8 mouse cellular contexts compared by ENCODE assay signal in genomic region chr8:4492851-4493685, GRCm38 (mm10). TPM values are rescaled to one million over a fixed set of nuclear protein-coding genes. Genes with fewer than 3 reads are reported as not detected.
DNase-seq lines count a peak whose midpoint lies in the region; ATAC-seq and TF ChIP-seq lines count a peak whose summit lies in the region.

Cers4 (plus strand) TSS chr8:4493026.

- TF ChIP-seq POLR2A in CH12.LX (IDR thresholded peaks at IDR 0.05; ENCODE audit: low read depth, low read length): peak; percentile 84

- no peak within 1 kb of the TSS for H3K27ac ChIP-seq in CH12.LX (ENCODE audit: insufficient read depth, low read depth)
- H3K27ac ChIP-seq in forebrain, embryonic 13.5 days: peak within 1 kb of the TSS; percentile 63
- H3K27ac ChIP-seq in heart, postnatal 0 days (ENCODE audit: low read depth): peak within 1 kb of the TSS; percentile 88
- H3K27ac ChIP-seq in liver, embryonic 15.5 days (replicated peaks): no peak within 1 kb of the TSS
- no peak within 1 kb of the TSS for H3K27ac ChIP-seq in neural tube, embryonic 12.5 days

- no peaks in the 10 kb centered on the region for H3K79me2 ChIP-seq in CH12.LX (replicated peaks; ENCODE audit: control insufficient read depth, extremely low read depth, insufficient read depth, poor library complexity, severe bottlenecking)

- peak; percentile 92 for ATAC-seq in forebrain, embryonic 13.5 days
- peak; percentile 91 for ATAC-seq in heart, postnatal 0 days (ENCODE audit: insufficient read depth, low read depth)
- ATAC-seq in liver, embryonic 15.5 days (ENCODE audit: insufficient read depth): peak; percentile 85
- peak; percentile 92 for ATAC-seq in neural tube, embryonic 12.5 days (ENCODE audit: low FRiP score, low read depth)

- no peak for TF ChIP-seq CTCF in CH12.LX (conservative IDR thresholded peaks at IDR 0.05 in 1 of 2, IDR thresholded peaks at IDR 0.05 in 1 of 2; ENCODE audit: low read depth in 2 of 2, low read length in 2 of 2)
- no peak for TF ChIP-seq CTCF in heart, postnatal 0 days (IDR thresholded peaks at IDR 0.05; ENCODE audit: low read depth)

- no peaks in the 10 kb centered on the region for H3K9me3 ChIP-seq in CH12.LX (replicated peaks; ENCODE audit: low read length)
- H3K9me3 ChIP-seq in forebrain, embryonic 13.5 days (replicated peaks): no peaks in the 10 kb centered on the region
- no peaks in the 10 kb centered on the region for H3K9me3 ChIP-seq in heart, postnatal 0 days (replicated peaks; ENCODE audit: control insufficient read depth, low read length)
- no peaks in the 10 kb centered on the region for H3K9me3 ChIP-seq in liver, embryonic 15.5 days (replicated peaks)
- no peaks in the 10 kb centered on the region for H3K9me3 ChIP-seq in neural tube, embryonic 12.5 days

- WGBS in forebrain, embryonic 13.5 days: under 1% methylated on average over 38 of the region's 39 CpGs
- WGBS in heart, postnatal 0 days: 1% methylated on average over 38 of the region's 39 CpGs
- under 1% methylated on average over 39 of the region's 39 CpGs for WGBS in liver, embryonic 15.5 days (ENCODE audit: insufficient replicate concordance)
- WGBS in neural tube, embryonic 12.5 days: under 1% methylated on average over 38 of the region's 39 CpGs

- peak within 1 kb of the TSS; percentile 52 for H3K9ac ChIP-seq in CH12.LX (ENCODE audit: insufficient read depth, low read depth)
- peak within 1 kb of the TSS; percentile 77 for H3K9ac ChIP-seq in forebrain, embryonic 13.5 days
- H3K9ac ChIP-seq in heart, postnatal 0 days (replicated peaks; ENCODE audit: low read depth, low read length): peak within 1 kb of the TSS; percentile 58
- H3K9ac ChIP-seq in liver, embryonic 15.5 days: peak within 1 kb of the TSS; percentile 31; the same call in 1 of the 2 replicates
- peak within 1 kb of the TSS; percentile 64 for H3K9ac ChIP-seq in neural tube, embryonic 12.5 days

- no peak for TF ChIP-seq RAD21 in CH12.LX (IDR thresholded peaks at IDR 0.05; ENCODE audit: low read depth, low read length)

- dilution Hi-C loops in CH12.LX (cut with MboI; ENCODE audit: extremely low pct_ligation_motif_present, extremely low pct_unique_long_range_greater_than_20kb, low sequenced_read_pairs): no loop called here

- TF ChIP-seq EP300 in CH12.LX (IDR thresholded peaks at IDR 0.05; ENCODE audit: low read length): no peak
- TF ChIP-seq EP300 in heart, postnatal 0 days (IDR thresholded peaks at IDR 0.05; ENCODE audit: low read depth): peak; percentile 62; the same call in 1 of the 2 replicates

- in situ Hi-C loops in CH12.LX (cut with MboI; ENCODE audit: low pct_ligation_motif_present, low pct_unique_long_range_greater_than_20kb, low sequenced_read_pairs): no loop called here

- peak within 1 kb of the TSS; percentile 64 for H3K4me2 ChIP-seq in CH12.LX (ENCODE audit: insufficient read depth, low read depth, poor library complexity, severe bottlenecking)
- peak within 1 kb of the TSS; percentile 82 for H3K4me2 ChIP-seq in forebrain, embryonic 13.5 days
- peak within 1 kb of the TSS; percentile 78 for H3K4me2 ChIP-seq in heart, postnatal 0 days (ENCODE audit: low read depth, low read length)
- peak within 1 kb of the TSS; percentile 66 for H3K4me2 ChIP-seq in liver, embryonic 15.5 days
- peak within 1 kb of the TSS; percentile 79 for H3K4me2 ChIP-seq in neural tube, embryonic 12.5 days (replicated peaks)

- H3K4me1 ChIP-seq in CH12.LX (ENCODE audit: control insufficient read depth in 1 of 2, insufficient read depth in 2 of 2): peaks cover 3 to 16% of the 10 kb centered on the region in 2 experiments; a peak in 3 of 4 replicates
- H3K4me1 ChIP-seq in forebrain, embryonic 13.5 days: peaks cover 34% of the 10 kb centered on the region
- peaks cover 11% of the 10 kb centered on the region for H3K4me1 ChIP-seq in heart, postnatal 0 days (ENCODE audit: control insufficient read depth, insufficient read depth)
- H3K4me1 ChIP-seq in liver, embryonic 15.5 days (replicated peaks): peaks cover 15% of the 10 kb centered on the region
- 0 out of 2 replicates have a peak, but pooled peaks cover 3% of the 10 kb centered on the region for H3K4me1 ChIP-seq in neural tube, embryonic 12.5 days

- H3K36me3 ChIP-seq in CH12.LX (replicated peaks in 1 of 2; ENCODE audit: control insufficient read depth in 1 of 2, insufficient read depth in 1 of 2, low read length in 1 of 2): peaks cover 0 to 5% of the 10 kb centered on the region in 2 experiments
- H3K36me3 ChIP-seq in forebrain, embryonic 13.5 days (ENCODE audit: poor library complexity, severe bottlenecking): no peaks in the 10 kb centered on the region
- H3K36me3 ChIP-seq in heart, postnatal 0 days (replicated peaks; ENCODE audit: control insufficient read depth, insufficient read depth, low read length): no peaks in the 10 kb centered on the region
- no peaks in the 10 kb centered on the region for H3K36me3 ChIP-seq in liver, embryonic 15.5 days (replicated peaks)
- no peaks in the 10 kb centered on the region for H3K36me3 ChIP-seq in neural tube, embryonic 12.5 days

- peak within 1 kb of the TSS; percentile 67 to 73 (median 70) for H3K4me3 ChIP-seq in CH12.LX (replicated peaks in 1 of 3; ENCODE audit: low read depth in 2 of 3, low read length in 2 of 3, poor library complexity in 1 of 3)
- peak within 1 kb of the TSS; percentile 63 for H3K4me3 ChIP-seq in forebrain, embryonic 13.5 days
- peak within 1 kb of the TSS; percentile 65 for H3K4me3 ChIP-seq in heart, postnatal 0 days (ENCODE audit: low read depth, low read length)
- H3K4me3 ChIP-seq in liver, embryonic 15.5 days (replicated peaks): peak within 1 kb of the TSS; percentile 50
- peak within 1 kb of the TSS; percentile 47 for H3K4me3 ChIP-seq in neural tube, embryonic 12.5 days

- peak; percentile 90 for DNase-seq in CH12.LX (ENCODE audit: extremely low read depth)
- DNase-seq in c-Kit-positive CD71-negative TER-119-negative erythroid progenitor cells, embryonic 14.5 days (ENCODE audit: low read depth): peak; percentile 56
- DNase-seq in heart, postnatal 0 days (ENCODE audit: low spot score): peak; percentile 85
- peak; percentile 89 to 93 for DNase-seq in kidney, postnatal 4 days
- DNase-seq in telencephalon, adult 2 months (ENCODE audit: low read depth, low spot score): peak; percentile 67

- no peaks in the 10 kb centered on the region for H3K27me3 ChIP-seq in CH12.LX (replicated peaks)
- no peaks in the 10 kb centered on the region for H3K27me3 ChIP-seq in forebrain, embryonic 13.5 days
- H3K27me3 ChIP-seq in heart, postnatal 0 days (ENCODE audit: control insufficient read depth, insufficient read depth, low read length): no peaks in the 10 kb centered on the region
- H3K27me3 ChIP-seq in liver, embryonic 15.5 days: peaks cover 7% of the 10 kb centered on the region
- H3K27me3 ChIP-seq in neural tube, embryonic 12.5 days (replicated peaks): no peaks in the 10 kb centered on the region

TF ChIP-seq in CH12.LX, 34 proteins besides CTCF, POLR2A, EP300 and RAD21 (continues in another document):
- TF ChIP-seq HCFC1 (IDR thresholded peaks at IDR 0.05; ENCODE audit: low read depth, low read length) (no peak), SIN3A (IDR thresholded peaks at IDR 0.05; ENCODE audit: low read length) (peak; percentile 53), GABPA (IDR thresholded peaks at IDR 0.05; ENCODE audit: insufficient replicate concordance, low read depth, low read length) (no peak), CHD2 (IDR thresholded peaks at IDR 0.05; ENCODE audit: low read length) (no peak), ETS1 (conservative IDR thresholded peaks at IDR 0.05; ENCODE audit: low read depth, low read length) (no peak; the same call in 1 of the 2 replicates), MXI1 (IDR thresholded peaks at IDR 0.05; ENCODE audit: low read depth, low read length) (no peak; the same call in 1 of the 2 replicates), CHD1 (IDR thresholded peaks at IDR 0.05; ENCODE audit: low read depth, low read length) (no peak), ZC3H11A (IDR thresholded peaks at IDR 0.05; ENCODE audit: low read depth, low read length) (no peak), RCOR1 (conservative IDR thresholded peaks at IDR 0.05; ENCODE audit: low read depth, low read length) (no peak), TBP (conservative IDR thresholded peaks at IDR 0.05; ENCODE audit: low read depth, low read length) (peak; percentile 57; the same call in 1 of the 2 replicates), E2F4 (IDR thresholded peaks at IDR 0.05; ENCODE audit: insufficient replicate concordance, low read depth, low read length) (no peak), KAT2A (IDR thresholded peaks at IDR 0.05; ENCODE audit: insufficient replicate concordance, low read length) (no peak), MAX (IDR thresholded peaks at IDR 0.05; ENCODE audit: low read length) (no peak), UBTF (IDR thresholded peaks at IDR 0.05; ENCODE audit: low read depth, low read length) (no peak), ZNF384 (IDR thresholded peaks at IDR 0.05; ENCODE audit: low read depth, low read length) (no peak), USF2 (conservative IDR thresholded peaks at IDR 0.05; ENCODE audit: low read depth, low read length) (no peak), NELFE (IDR thresholded peaks at IDR 0.05; ENCODE audit: low read depth, low read length) (peak; percentile 88), NRF1 (IDR thresholded peaks at IDR 0.05; ENCODE audit: low read depth, low read length) (peak; percentile 21; the same call in 1 of the 2 replicates), MEF2A (IDR thresholded peaks at IDR 0.05; ENCODE audit: borderline replicate concordance, low read depth, low read length) (0 out of 2 replicates have a peak, but pooled peaks have one; percentile 9), ZKSCAN1 (IDR thresholded peaks at IDR 0.05; ENCODE audit: borderline replicate concordance, low read depth, low read length) (no peak), MAZ (IDR thresholded peaks at IDR 0.05; ENCODE audit: low read depth, low read length) (peak; percentile 88), ZMIZ1 (IDR thresholded peaks at IDR 0.05; ENCODE audit: low read depth, low read length) (peak; percentile 66; the same call in 1 of the 2 replicates), POLR2AphosphoS2 (IDR thresholded peaks at IDR 0.05; ENCODE audit: low read depth, low read length) (peak; percentile 59; the same call in 1 of the 2 replicates), USF1 (IDR thresholded peaks at IDR 0.05; ENCODE audit: low read depth, low read length) (no peak)

RNA-seq across cellular contexts. Expression of gene Cers4, which starts in this region (rescaled TPM):
- 8.6 and 13.3 TPM in 2 replicates for total RNA-seq in CH12.LX (2012; rRNA removed)
- total RNA-seq in CH12.LX (2014; rRNA removed): 11.9 and 15.3 TPM in 2 replicates
- polyA plus RNA-seq in CH12.LX (2012; ENCODE audit: insufficient read length, low read depth): 9.9 and 11.4 TPM in 2 replicates
- 24.6 and 29.5 TPM in 2 replicates for polyA plus RNA-seq in forebrain, embryonic 13.5 days (2015; fragmentation: Nextera tagmentation; extraction: Ambion mirVana)
- 75.9 and 78.8 TPM in 2 replicates for total RNA-seq in heart, postnatal 0 days (2014; rRNA removed; ENCODE audit: low replicate concordance)
- polyA plus RNA-seq in heart, postnatal 0 days (2015; fragmentation: Nextera tagmentation; extraction: Ambion mirVana): 60.4 and 62.5 TPM in 2 replicates
- 1.5 and 1.9 TPM in 2 replicates for polyA plus RNA-seq in liver, embryonic 15.5 days (2015; fragmentation: Nextera tagmentation; extraction: Ambion mirVana)
- 20.4 and 24.3 TPM in 2 replicates for polyA plus RNA-seq in neural tube, embryonic 12.5 days (2016; fragmentation: Nextera tagmentation; extraction: Ambion mirVana)

Comparison
In these comparisons a context has a peak if more than half of its experiments do, and no peak if none do; other contexts are left out.
1. H3K27ac ChIP-seq: peak in forebrain, embryonic 13.5 days (single experiment) and heart, postnatal 0 days (single experiment); none in CH12.LX (single experiment), liver, embryonic 15.5 days (single experiment) and neural tube, embryonic 12.5 days (single experiment).
2. Peak in every context shown above with its lines, with median percentiles within 50 percentile points of each other: DNase-seq, H3K4me2 ChIP-seq, H3K4me3 ChIP-seq, H3K9ac ChIP-seq and ATAC-seq.